Mouse (Mus musculus) A20 (cell line): ENCODE data around the gene Prpf40b.

ENCODE experiments used
- DNase-seq: peaks from one replicate; pipeline ENCODE4 v3.0.0-alpha.2; 2011; ENCODE audit warnings: low read depth, low spot score

The Prpf40b gene

DNA sequence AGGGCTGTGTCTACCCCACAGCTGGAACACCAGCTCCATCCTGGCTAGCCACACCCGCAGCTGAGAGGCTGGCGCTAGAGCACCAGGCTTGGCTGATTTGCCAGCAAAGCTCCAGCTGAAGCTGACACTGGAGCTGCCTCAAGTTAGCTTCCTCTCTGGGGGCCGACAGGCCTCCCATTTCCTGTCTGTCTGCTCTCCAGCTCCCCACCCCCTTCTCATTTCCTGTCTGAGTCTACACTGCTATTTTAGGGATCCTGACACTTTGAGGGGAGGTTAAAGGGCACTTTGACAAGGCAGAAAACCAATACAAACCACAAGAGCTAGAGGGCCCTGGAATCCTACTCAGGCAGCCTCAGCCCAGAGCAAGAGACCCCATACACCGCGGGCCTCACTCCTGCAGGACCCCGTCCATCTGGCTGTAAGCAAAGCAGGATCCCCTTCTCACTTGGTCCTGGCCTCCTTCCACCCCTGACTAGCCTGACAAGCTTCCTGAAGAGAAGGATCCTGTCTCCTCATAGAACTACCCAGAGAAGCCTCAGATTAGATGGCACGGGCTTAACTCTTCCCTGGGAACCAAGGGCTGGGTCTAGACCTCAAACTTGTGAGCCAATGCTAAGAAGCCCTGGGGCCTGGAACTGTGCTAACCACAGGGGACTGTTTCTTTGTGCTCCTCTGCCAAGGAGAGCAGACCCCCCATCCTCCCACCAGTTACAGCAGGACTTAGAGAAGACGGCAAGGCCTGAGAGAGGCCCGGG is 38.2 kb downstream of the Prpf40b start:
- DNase-seq: peak; percentile 86

DNA sequence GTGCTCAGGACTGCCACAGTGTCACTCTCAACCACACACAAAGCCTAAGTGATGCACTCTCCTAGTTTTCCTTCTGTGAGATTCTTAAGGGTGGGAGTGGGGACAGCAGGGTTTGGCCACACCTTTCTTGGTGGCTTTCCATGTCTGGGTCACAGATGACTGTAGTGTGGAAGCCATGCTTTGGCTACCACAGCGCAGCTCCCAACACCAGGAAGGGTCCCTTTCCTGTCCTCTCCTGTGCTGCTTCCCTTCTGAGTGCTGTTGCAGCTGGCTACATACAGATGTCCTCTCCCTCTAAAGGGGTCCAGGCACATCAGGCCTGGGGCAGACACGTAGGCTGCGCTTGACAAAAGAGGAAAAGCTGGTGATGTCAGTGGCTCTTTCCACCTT is 38.8 kb downstream of the Prpf40b start:
- DNase-seq: no peak

DNA sequence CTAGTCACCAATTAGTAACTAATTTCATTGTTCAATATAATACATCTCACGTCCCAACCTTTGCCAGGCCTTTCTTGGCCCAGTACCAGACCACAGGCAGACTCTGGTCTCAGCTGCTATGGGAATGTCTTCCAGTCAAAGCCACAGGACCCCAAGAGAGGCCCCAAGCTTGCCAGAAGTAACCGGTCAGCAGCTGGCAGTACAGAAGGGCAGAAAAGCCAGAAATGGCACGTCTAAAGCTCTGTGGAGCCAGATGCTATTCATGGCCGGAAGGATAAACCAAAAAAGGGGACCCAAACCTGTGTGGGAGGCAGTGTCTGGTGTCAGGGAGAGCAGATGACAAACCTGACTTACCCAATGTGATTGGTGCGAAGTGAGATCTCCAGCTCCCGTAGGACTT is 39.6 kb downstream of the Prpf40b start:
- DNase-seq: no peak

DNA sequence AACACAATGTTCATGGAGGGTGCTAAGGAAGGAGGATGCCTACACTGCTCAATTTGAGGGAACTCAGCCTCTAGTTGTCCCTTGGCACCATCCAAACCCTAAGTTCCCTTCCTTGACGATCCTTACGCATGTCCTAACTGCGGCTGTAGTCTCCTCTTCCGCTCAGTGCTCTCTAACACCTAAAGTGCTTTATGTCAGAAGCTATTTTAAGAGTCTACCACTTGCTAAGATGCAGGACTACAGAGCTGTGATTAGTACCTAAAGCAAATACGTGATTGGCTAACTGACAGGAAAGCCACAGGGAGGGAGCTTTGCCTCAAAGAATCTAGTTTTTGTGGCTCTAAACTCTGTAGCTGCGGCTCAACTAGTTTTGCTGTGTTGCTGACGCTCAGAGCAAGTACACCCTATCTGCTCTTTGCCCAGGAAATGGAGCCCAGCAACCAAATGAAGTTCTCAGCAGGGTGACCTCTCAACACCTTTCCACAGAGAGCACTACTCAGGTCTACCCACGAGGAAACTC is 41.0 kb downstream of the Prpf40b start:
- no peak for DNase-seq

DNA sequence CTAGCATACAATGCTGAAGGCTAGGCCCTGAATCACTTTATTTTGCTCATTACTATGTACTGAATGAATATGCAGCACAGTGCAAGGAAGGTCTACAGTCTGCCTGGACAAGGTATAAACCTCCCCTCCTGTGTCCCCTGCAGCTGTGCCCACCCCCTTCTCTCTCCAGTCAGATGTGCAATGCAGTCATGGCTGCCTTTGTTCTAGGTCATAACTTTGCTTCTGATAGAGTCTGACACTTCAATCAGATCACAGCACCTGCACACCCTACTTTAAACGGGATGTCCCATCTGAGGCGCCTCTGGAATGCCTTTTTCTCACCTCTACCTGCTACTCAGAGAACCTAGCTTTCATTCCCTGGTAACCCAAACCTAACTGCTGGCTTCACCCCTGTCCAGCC is 44.0 kb downstream of the Prpf40b start:
- no peak for DNase-seq

DNA sequence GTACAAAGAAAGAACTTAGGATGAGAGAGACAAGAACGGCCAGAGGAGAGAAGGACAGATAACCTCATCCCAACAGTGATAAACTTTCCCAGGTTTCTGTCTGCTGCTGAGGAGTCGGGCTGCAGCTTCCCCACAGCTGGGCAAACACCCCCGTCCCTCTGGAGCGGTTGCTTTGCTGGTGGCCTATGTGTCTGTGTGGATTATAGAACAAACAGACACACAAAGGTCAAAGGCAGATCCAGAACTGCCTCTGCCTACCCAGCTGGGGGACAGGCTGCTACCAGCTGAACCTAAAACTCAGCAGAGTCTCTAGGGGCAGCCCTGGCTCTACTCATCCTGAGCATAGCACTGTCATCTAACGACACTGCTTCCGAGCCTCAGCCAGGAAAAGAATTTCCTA is 44.8 kb downstream of the Prpf40b start:
- DNase-seq: no peak

DNA sequence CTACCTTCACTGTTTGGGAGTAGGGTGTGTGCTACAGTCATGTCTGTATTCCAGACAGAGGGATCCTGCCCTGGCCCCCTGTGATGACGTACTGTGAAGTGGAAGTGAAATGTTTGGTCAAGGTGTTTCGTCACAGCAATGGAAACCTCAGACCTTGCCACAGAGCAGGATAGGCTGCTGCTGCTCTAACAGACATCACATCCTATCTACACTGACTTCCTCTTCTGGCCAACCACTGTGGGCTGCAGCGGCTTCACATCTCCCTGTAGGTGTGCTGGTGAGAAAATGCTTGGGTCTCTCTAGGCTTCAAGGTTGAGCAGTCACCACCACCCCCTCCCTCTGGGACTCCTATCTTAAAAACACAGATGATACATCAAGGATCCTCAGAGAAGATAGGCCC is 46.2 kb downstream of the Prpf40b start:
- peak; percentile 83 for DNase-seq

DNA sequence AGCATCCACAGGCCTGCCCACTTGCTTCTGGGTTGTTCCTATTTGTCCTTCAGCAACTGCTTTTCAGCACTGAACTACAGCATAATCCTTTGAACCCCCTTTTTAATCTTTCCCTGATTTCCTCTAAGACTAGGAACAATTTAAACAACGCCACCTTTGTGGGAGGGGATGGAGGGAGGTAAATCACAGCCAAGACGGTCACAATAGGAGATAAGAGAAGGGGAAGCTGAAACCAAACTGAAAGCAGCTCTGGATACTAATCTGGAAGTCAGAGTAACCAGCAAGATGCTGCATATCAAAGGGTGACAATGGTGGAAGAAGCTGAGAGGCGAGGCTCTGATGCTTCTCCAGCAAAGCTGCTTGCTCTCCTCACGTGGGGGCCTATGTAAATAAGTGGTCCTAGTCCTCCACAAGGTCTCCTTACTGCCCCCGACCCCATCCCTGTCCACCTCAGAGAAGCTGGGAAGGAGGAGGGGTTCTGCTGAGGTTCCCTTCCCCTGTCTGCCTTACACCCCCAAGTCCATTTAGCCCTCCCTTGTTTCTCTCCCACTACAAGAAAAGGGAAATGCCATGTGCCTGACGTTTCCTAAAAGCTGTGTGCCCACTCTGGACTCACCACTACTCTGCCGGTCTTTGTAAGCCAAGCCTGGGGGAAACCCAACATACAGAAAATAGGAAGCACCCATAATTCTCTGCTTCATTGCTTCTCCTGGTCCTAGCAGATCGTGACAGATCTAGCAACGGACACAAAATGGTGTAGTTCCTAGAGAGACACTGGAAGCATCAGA is 47.5 kb downstream of the Prpf40b start:
- peak; percentile 42 for DNase-seq

DNA sequence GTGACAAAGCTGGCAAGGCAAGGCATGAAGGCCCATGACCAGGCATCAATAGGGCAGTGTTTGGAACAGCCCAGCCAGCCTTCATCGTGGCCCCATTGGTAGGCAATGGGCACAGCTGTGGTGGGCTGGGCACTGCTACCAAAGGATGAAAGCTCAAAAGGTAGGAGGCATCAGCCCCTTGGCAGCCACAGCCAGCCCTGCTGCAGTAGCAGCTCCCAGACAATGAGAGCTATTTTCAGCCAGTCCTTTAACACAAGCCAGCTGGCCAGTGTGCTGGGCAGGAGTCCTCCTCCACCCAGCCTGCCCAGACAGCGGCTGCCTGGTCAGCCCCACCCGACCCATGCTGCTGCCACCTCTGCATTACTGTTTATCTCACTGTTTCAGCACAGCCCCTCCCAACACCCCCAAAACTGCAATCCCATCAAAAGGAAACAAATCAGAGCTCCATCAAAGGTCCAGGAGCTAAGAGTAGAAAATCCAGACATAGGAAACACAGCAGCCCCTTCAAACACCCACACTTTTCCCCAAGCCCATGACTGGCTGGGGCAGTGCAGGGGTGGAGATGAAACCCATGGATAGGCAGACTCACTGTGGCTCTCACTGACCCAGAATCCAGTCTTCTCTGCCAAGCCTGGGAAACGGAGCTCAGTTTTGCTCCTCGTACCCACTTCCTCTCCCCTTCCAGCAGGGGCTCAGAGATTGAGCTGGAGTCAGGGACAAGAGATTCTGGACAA is 48.7 kb downstream of the Prpf40b start:
- no peak for DNase-seq

DNA sequence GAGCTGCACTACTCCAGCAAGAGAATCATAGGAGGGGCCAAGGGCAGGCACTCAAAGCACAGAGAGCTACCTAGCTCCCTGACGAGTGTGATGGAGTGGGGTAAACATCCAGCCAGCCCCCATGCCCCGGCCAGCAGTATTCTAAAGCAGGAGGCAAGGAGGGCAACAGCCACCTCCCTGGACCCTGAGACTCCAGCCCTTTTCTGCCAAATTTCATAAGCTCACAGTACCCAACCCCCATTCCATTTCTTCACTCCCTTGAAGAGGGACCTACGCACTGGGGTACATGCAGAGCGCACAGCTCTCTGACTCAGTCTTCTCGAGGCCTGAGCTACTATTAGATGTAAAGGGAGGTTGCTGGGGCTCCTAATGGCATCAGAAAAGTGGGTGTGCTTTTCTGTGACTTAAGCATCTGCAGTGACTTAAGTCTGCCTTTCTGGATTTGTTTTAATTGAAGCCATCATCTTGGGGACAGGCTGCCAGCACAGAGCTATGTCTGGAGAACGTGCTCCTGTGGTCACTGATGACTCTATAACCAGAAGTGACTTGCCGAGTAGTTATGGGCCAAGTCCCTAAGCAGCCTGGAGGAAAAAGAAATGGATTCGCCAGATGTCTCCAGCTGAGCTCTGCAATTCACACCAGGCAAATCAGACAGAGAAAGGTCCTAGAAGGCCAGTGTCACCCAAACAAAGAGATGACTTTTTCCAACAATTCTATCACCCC is 49.4 kb downstream of the Prpf40b start:
- DNase-seq: no peak

DNA sequence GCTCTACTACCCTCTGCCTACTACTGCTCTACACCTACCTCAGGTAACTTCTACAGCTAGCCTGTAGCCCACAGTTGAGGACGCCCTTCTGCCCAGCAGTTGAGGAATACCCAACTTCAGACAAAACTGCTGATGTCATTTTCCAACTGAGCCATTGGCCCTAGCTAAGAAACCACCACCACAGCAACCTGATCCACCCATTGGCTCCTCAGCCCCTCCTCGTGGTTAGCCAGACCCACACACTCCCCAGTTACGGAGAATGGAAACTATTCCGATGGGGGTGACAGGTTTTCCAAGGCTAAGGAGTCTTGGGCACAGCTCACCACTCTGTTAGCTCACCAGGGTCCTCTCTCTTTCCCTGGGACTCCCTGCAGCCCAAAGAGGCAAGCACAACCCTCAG is 50.1 kb downstream of the Prpf40b start:
- no peak for DNase-seq

DNA sequence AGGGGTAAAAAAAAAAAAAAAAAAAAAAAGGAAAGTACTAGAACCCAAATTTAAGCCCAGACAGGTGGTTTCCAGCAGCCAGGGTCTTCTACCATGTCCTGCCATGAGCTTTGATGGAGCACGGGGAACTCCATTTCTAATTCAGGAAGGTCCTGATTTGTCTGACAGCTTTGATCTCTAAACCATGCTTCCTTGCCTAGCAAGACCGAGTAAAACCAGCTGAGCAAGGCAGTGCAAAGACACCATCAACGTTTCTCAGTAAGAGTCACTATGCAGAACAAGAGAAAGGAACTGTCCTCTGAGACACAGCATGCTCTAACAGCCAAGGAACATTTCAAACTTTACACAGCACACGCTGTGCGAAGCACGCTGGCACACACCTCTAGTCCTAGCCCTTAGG is 56.7 kb downstream of the Prpf40b start:
- DNase-seq: peak; percentile 71

DNA sequence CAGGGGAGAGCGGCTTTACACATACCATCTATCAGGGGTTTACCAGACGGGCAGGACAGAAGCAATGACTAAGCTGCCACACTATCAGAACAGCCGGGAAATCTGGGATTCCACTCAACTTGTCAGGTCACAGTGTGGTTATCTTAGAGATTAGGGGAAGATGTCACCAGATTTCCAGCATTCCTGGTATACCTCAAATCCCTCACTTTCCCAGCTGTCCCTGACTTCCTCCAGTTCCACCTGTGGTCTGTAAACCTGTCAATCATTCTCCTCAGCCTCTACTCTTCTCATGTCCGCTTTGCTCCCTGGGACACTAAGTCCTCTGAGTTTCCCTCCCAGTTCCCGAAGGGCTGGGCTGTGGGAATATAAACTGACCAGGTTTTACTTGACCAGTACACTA is 57.4 kb downstream of the Prpf40b start:
- no peak for DNase-seq

DNA sequence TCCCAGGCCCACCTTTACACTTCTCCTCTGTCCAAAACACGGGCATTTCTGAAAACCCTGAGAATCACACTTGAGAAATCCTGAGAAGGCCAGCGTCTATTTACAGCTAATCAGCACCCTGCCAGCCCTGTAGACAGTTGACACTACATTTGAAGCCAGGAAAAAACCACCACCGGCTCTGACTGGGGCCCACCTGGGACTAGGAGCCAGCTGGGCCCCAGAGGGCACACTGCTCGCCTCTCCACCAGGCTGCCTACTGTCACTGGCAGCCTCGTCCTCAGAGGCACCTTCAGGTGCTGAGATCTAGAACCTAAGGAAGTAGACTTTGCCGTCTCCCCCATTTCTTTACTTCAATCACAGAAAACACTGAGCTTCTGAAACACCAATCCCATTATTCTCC is 60.8 kb downstream of the Prpf40b start:
- DNase-seq: peak; percentile 46

DNA sequence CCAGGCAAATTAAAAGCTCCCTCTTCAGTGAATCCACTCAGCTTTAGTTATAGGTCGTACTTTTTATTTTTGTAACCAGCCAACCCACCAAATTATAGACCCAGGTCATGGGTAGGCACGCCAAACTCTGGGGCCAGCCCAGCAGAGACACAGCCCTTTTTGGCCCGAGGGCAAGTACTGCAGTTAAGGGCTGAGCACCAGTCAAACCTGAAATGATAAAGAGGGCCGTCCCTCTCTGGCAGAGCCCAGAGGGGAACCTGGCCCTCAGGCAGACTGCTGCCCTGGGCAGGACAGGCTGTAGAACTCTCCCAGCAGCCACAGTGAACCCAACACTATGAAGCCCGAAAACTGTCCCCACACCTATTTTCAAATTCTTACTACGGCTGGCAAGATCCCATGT is 61.6 kb downstream of the Prpf40b start:
- DNase-seq: no peak

DNA sequence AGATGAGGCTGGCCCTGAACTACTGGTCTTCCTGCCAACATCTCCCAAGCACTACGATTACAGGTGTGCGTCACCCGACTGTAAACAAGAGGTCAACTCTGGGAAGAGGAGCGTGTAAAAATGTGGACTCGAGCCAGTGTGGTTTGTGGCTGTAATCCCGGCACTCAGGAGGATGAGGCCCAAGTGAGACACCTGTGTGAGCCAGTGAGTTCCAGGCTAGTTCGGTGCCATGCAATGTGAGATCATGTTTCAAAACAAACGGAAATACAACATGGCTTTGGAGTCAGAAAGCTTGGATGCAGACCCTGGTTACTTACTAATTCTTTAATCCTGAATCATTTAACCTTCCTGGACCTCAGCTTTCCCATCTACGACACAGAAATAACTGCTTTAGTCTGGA is 64.1 kb downstream of the Prpf40b start:
- no peak for DNase-seq

DNA sequence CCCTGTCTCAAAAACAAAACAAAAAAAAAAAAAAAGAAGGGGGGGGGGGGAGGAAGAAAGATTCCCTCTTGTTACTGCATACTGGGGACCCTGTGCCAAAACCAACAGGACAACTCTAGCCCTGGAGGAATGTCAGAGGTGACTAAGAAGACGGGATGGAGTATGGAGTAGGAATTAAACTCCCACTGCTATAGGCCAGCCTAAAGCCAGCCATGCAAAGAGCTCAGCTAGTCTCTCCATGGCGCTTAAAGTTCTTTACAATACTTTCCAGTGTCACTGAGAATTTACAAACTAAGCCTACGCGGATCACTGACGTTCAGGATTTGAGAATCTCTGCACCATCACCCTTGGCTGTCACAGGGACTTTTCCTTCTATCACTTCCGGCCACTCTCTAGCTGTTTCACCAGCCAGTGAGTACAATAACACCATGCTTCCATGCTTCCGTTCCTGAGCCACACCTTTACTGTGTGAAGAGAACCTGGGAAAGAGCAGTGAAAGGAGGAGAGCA is 69.2 kb downstream of the Prpf40b start:
- DNase-seq: no peak

DNA sequence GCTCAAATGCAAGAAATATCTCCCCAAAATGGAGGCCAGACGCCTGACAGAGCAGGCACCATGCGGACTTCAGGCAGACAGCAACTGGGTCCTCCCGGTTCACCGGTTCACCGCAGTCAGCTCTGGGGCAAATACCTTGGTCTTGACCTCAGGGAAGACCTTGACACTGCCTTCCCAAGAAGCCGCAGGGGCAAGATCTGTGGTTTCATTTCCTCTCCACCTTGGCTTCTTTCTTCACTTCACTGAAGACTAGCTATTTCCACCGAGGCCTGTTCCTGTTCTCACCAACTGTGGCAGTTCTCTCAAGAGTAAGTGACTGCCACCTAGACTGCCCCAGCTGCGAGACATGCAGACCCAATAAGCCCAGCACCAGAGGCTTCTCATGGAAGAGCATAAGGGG is 70.0 kb downstream of the Prpf40b start:
- peak; percentile 91 for DNase-seq
